ENCODE assay signal across 8 mouse cellular contexts in the genomic region with DNA sequence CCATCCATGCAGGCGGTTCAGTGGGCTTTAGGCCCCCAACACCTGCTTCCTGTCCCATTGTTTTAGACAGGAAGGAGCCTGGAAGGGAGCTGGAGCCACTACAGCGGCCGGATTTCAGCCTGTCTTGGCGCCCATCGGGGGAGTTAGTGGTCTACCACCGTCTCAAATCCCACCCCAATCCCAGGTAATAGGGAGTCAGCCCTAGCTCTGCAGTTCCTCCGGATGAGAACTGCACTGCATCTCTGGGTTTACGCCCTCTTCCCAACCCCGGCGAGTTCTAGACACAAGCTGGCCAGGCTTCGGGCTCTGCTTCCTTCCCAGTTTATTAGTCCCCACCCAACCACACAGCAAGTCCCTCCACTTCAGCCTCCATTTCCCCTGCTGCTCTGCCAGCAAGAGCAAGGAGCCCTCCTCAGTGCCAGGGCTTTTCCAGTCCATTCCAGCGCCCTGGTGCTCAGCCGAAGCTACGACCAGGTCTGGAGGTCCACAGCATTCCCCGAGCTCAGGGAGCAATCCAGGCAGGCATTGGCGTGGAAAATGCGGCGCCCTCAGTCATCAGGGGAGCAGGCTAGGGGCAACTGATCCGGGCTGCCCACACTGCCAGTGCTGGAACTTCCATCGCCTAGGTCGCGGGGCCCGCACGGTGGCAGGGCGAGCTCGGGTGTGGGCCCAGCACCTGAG. TPM values are rescaled to one million over a fixed set of nuclear protein-coding genes. Genes with fewer than 3 reads are reported as not detected.
DNase-seq lines count a peak whose midpoint lies in the region; ATAC-seq and TF ChIP-seq lines count a peak whose summit lies in the region.

No protein-coding gene starts in this region.

- TF ChIP-seq CTCF in lung, adult 2 months (IDR thresholded peaks at IDR 0.05; ENCODE audit: insufficient read depth, low read length): no peak

- H3K9me3 ChIP-seq in forebrain, embryonic 16.5 days (ENCODE audit: control insufficient read depth, low read length): no peaks in the 10 kb centered on the region
- H3K9me3 ChIP-seq in intestine, embryonic 15.5 days: no peaks in the 10 kb centered on the region
- no peaks in the 10 kb centered on the region for H3K9me3 ChIP-seq in stomach, embryonic 15.5 days

- H3K36me3 ChIP-seq in forebrain, embryonic 16.5 days (ENCODE audit: control insufficient read depth, insufficient read depth): 0 out of 2 replicates have a peak, but pooled peaks cover 2% of the 10 kb centered on the region
- H3K36me3 ChIP-seq in intestine, embryonic 15.5 days: no peaks in the 10 kb centered on the region
- H3K36me3 ChIP-seq in stomach, embryonic 15.5 days: no peaks in the 10 kb centered on the region

- peak overlapping the region; percentile 76 for H3K4me2 ChIP-seq in forebrain, embryonic 16.5 days (ENCODE audit: low read length)
- H3K4me2 ChIP-seq in intestine, embryonic 15.5 days (replicated peaks): peak overlapping the region; percentile 98
- peak overlapping the region; percentile 91 for H3K4me2 ChIP-seq in stomach, embryonic 15.5 days

- H3K27ac ChIP-seq in forebrain, embryonic 16.5 days (ENCODE audit: low read length): peak overlapping the region; percentile 95
- H3K27ac ChIP-seq in intestine, embryonic 15.5 days: peak overlapping the region; percentile 92
- peak overlapping the region; percentile 93 for H3K27ac ChIP-seq in stomach, embryonic 15.5 days

- H3K4me3 ChIP-seq in forebrain, embryonic 16.5 days (replicated peaks; ENCODE audit: low read length): peak overlapping the region; percentile 81
- peak overlapping the region; percentile 88 for H3K4me3 ChIP-seq in intestine, embryonic 15.5 days (replicated peaks)
- peak overlapping the region; percentile 97 for H3K4me3 ChIP-seq in lung, adult 2 months (replicated peaks; ENCODE audit: extremely low read depth, low read depth, low read length)
- H3K4me3 ChIP-seq in stomach, embryonic 15.5 days (replicated peaks): peak overlapping the region; percentile 75

- peak overlapping the region; percentile 87 for H3K9ac ChIP-seq in forebrain, embryonic 16.5 days (replicated peaks; ENCODE audit: low read depth, low read length)
- peak overlapping the region; percentile 90 for H3K9ac ChIP-seq in intestine, embryonic 15.5 days
- peak overlapping the region; percentile 63 for H3K9ac ChIP-seq in stomach, embryonic 15.5 days

- peaks cover 2% of the 10 kb centered on the region; the same call in 1 of the 2 replicates for H3K27me3 ChIP-seq in forebrain, embryonic 16.5 days (replicated peaks; ENCODE audit: control insufficient read depth, insufficient read depth, low read length)
- no peaks in the 10 kb centered on the region for H3K27me3 ChIP-seq in intestine, embryonic 15.5 days (replicated peaks)
- no peaks in the 10 kb centered on the region for H3K27me3 ChIP-seq in stomach, embryonic 15.5 days (replicated peaks)

- peak; percentile 44 for DNase-seq in kidney, adult 11 months
- no peak for DNase-seq in kidney, adult 9 months
- peak; percentile 49 for DNase-seq in lung, adult 2 months
- no peak for DNase-seq in thymus, postnatal 14 days
- DNase-seq in B cell, adult 2 months: no peak

- TF ChIP-seq POLR2A in lung, adult 2 months (IDR thresholded peaks at IDR 0.05; ENCODE audit: borderline replicate concordance, extremely low read depth, low read depth, low read length): peak; percentile 67; the same call in 1 of the 2 replicates

- no peak; the same call in 1 of the 2 replicates for ATAC-seq in forebrain, embryonic 16.5 days
- ATAC-seq in intestine, embryonic 15.5 days: no peak
- ATAC-seq in stomach, embryonic 15.5 days (ENCODE audit: insufficient read depth, low FRiP score, low read depth): peak; percentile 11; the same call in 1 of the 2 replicates

- WGBS in forebrain, embryonic 16.5 days: 1% methylated on average over 26 of the region's 26 CpGs
- 2% methylated on average over 26 of the region's 26 CpGs for WGBS in intestine, embryonic 15.5 days
- WGBS in lung, adult 2 months: 4% methylated on average over 26 of the region's 26 CpGs
- 3% methylated on average over 26 of the region's 26 CpGs for WGBS in stomach, embryonic 15.5 days

- peaks cover 43% of the 10 kb centered on the region for H3K4me1 ChIP-seq in forebrain, embryonic 16.5 days (replicated peaks; ENCODE audit: control insufficient read depth, insufficient read depth, low read length)
- peaks cover 30% of the 10 kb centered on the region for H3K4me1 ChIP-seq in intestine, embryonic 15.5 days (replicated peaks)
- peaks cover 3% of the 10 kb centered on the region; the same call in 1 of the 2 replicates for H3K4me1 ChIP-seq in lung, adult 2 months (ENCODE audit: control insufficient read depth, insufficient read depth, low read length)
- H3K4me1 ChIP-seq in stomach, embryonic 15.5 days: peaks cover 29% of the 10 kb centered on the region

RNA-seq across cellular contexts. Expression of a gene that starts 1.3 kb away (rescaled TPM):
- 8.6 and 8.8 TPM in 2 replicates for polyA plus RNA-seq in forebrain, embryonic 16.5 days (2015; fragmentation: Nextera tagmentation; extraction: Ambion mirVana)
- 8.2 and 8.7 TPM in 2 replicates for polyA plus RNA-seq in intestine, embryonic 15.5 days (2015; fragmentation: Nextera tagmentation; extraction: Ambion mirVana)
- 15.8 and 17.0 TPM in 2 replicates for polyA plus RNA-seq in lung, adult 2 months (2012; rRNA removed)
- 11.8 and 11.9 TPM in 2 replicates for polyA plus RNA-seq in stomach, embryonic 15.5 days (2015; fragmentation: Nextera tagmentation; extraction: Ambion mirVana)

RNA-seq across cellular contexts. Expression of a gene that starts 4.0 kb away (rescaled TPM):
- polyA plus RNA-seq in forebrain, embryonic 16.5 days (2015; fragmentation: Nextera tagmentation; extraction: Ambion mirVana): 165 and 185 TPM in 2 replicates
- 95.1 and 99.4 TPM in 2 replicates for polyA plus RNA-seq in intestine, embryonic 15.5 days (2015; fragmentation: Nextera tagmentation; extraction: Ambion mirVana)
- polyA plus RNA-seq in lung, adult 2 months (2012; rRNA removed): 129 and 144 TPM in 2 replicates
- polyA plus RNA-seq in stomach, embryonic 15.5 days (2015; fragmentation: Nextera tagmentation; extraction: Ambion mirVana): 99.4 and 99.7 TPM in 2 replicates

RNA-seq across cellular contexts. Expression of a gene that starts 9.0 kb away (rescaled TPM):
- polyA plus RNA-seq in forebrain, embryonic 16.5 days (2015; fragmentation: Nextera tagmentation; extraction: Ambion mirVana): not detected in 2 replicates
- polyA plus RNA-seq in intestine, embryonic 15.5 days (2015; fragmentation: Nextera tagmentation; extraction: Ambion mirVana): not detected in 2 replicates
- polyA plus RNA-seq in lung, adult 2 months (2012; rRNA removed): 0.34 and 0.36 TPM in 2 replicates
- not detected in 2 replicates for polyA plus RNA-seq in stomach, embryonic 15.5 days (2015; fragmentation: Nextera tagmentation; extraction: Ambion mirVana)

RNA-seq across cellular contexts. Expression of a gene that starts 11.9 kb away (rescaled TPM):
- 5.7 and 6.3 TPM in 2 replicates for polyA plus RNA-seq in forebrain, embryonic 16.5 days (2015; fragmentation: Nextera tagmentation; extraction: Ambion mirVana)
- polyA plus RNA-seq in intestine, embryonic 15.5 days (2015; fragmentation: Nextera tagmentation; extraction: Ambion mirVana): 2.1 and 2.9 TPM in 2 replicates
- 4.9 and 5.7 TPM in 2 replicates for polyA plus RNA-seq in lung, adult 2 months (2012; rRNA removed)
- polyA plus RNA-seq in stomach, embryonic 15.5 days (2015; fragmentation: Nextera tagmentation; extraction: Ambion mirVana): 1.3 and 2.3 TPM in 2 replicates

RNA-seq across cellular contexts. Expression of a gene that starts 17.4 kb away (rescaled TPM):
- polyA plus RNA-seq in forebrain, embryonic 16.5 days (2015; fragmentation: Nextera tagmentation; extraction: Ambion mirVana): 30.2 and 39.1 TPM in 2 replicates
- polyA plus RNA-seq in intestine, embryonic 15.5 days (2015; fragmentation: Nextera tagmentation; extraction: Ambion mirVana): 118 TPM in 2 replicates
- polyA plus RNA-seq in lung, adult 2 months (2012; rRNA removed): 96.9 and 103 TPM in 2 replicates
- polyA plus RNA-seq in stomach, embryonic 15.5 days (2015; fragmentation: Nextera tagmentation; extraction: Ambion mirVana): 145 and 152 TPM in 2 replicates

Comparison
In these comparisons a context has a peak if more than half of its experiments do, and no peak if none do; other contexts are left out.
1. DNase-seq: peak in kidney, adult 11 months (single experiment) and lung, adult 2 months (single experiment); none in kidney, adult 9 months (single experiment), thymus, postnatal 14 days (single experiment) and B cell, adult 2 months (0 of 2).
2. Peak in every context shown above with its lines, with median percentiles within 50 percentile points of each other: H3K27ac ChIP-seq, H3K4me2 ChIP-seq, H3K4me3 ChIP-seq and H3K9ac ChIP-seq.